Mouse (Mus musculus) midbrain, embryonic 10.5 days (tissue): ENCODE measurements around the gene 2510009E07Rik. TPM values are rescaled to one million over a fixed set of nuclear protein-coding genes. Genes with fewer than 3 reads are reported as not detected.

Experiments used
- DNase-seq: peaks from one replicate; pipeline ENCODE4 v3.0.0-alpha.2; 2017; ENCODE audit warnings: low spot score
- H3K27ac ChIP-seq: fragments of 300-500 bp; sonication (generic); replicated peaks from 2 replicates; pipeline ENCODE4 v1.5.1; 2016; ENCODE audit warnings: mild to moderate bottlenecking
- H3K27me3 ChIP-seq: fragments of 300-500 bp; sonication (generic); 2 replicates; pipeline ENCODE4 v1.6.1; 2016; ENCODE audit warnings: low read depth, mild to moderate bottlenecking; ENCODE audit not compliant: poor library complexity, severe bottlenecking
- H3K36me3 ChIP-seq: fragments of 300-500 bp; sonication (generic); 2 replicates; pipeline ENCODE4 v1.6.1; 2016; ENCODE audit warnings: mild to moderate bottlenecking, moderate library complexity
- H3K4me1 ChIP-seq: fragments of 300-500 bp; sonication (generic); 2 replicates; pipeline ENCODE4 v1.6.1; 2016
- H3K4me3 ChIP-seq: fragments of 300-500 bp; sonication (generic); 2 replicates; pipeline ENCODE4 v1.5.1; 2016; ENCODE audit warnings: mild to moderate bottlenecking, moderate library complexity
- H3K9me3 ChIP-seq: fragments of 300-500 bp; sonication (generic); replicated peaks from 2 replicates; pipeline ENCODE4 v1.6.1; 2016; ENCODE audit warnings: mild to moderate bottlenecking
- WGBS: fragments of 180-500 bp; shearing (Covaris S2); methylation state at CpG from one replicate; pipeline ENCODE4 v1.1.7; 2016; 5-methylcytosine and 5-hydroxymethylcytosine counted together
- polyA plus RNA-seq: library from polyadenylated mRNA; unstranded; fragments of >200 nt; fragmentation: Nextera tagmentation; extraction: Ambion mirVana; gene quantifications from 2 replicates; pipeline ENCODE4 v1.2.1, GENCODE M21; 2016

2510009E07Rik gene
- polyA plus RNA-seq, 1 experiment from 2014 or later, result 81.7 TPM

DNA sequence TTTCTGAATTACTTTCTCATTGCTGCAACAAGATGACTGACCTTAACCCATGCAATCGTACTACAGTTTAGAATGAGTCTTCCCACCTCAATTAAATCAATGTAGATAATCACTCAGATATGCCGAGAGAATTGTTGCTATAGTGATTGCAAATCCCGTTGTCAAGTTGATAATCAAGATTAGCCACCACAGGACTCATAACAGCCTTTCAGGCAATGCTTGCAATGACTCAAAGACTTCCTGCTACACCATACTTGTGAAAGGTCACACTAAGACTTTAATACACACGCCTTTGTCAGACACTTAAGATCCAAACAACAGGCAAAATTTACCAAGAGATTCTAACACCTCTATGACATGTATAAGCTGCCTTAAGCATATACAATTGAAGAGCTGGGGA is 22.6 kb downstream of the 2510009E07Rik start:
- H3K4me3 ChIP-seq, result no peak overlapping the region
- H3K36me3 ChIP-seq, result peaks cover 49% of the 10 kb centered on the region
- peaks cover 8% of the 10 kb centered on the region for H3K4me1 ChIP-seq
- no peak overlapping the region for H3K27ac ChIP-seq
- no peaks in the 10 kb centered on the region for H3K27me3 ChIP-seq
- WGBS, result 88% methylated on average over 4 of the region's 4 CpGs
- no peaks in the 10 kb centered on the region; the same call in 1 of the 2 replicates for H3K9me3 ChIP-seq
- DNase-seq, result no peak

DNA sequence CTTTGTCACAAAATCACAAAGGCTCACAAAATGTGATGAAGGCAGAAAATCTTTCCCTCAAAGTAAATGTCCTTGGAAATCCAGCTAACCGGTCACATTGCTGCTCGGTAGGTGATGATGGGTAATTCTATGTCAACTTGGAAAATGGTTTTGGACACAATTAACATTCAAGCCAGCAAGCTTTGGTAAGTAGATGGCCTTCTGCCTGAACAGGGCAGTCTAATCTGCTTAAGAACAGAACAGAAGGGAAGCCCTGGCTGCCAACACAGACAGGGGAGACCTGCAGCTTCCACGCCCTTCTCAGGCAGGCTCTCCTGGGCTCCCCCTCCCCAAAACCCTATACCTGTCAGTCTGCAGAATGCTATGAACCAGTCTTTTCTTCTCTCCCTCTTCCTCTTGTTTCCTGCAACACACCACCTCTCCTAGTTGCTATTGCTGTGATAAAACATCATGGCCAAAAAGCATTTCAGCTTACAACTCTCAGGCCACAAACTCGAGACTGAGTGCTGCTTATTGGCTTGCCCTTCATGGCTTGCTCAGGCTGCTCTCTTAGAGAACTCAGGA is 29.0 kb downstream of the 2510009E07Rik start:
- peak overlapping the region; percentile 86 for H3K27ac ChIP-seq
- DNase-seq, result peak; percentile 53
- no peaks in the 10 kb centered on the region for H3K27me3 ChIP-seq
- peaks cover 28% of the 10 kb centered on the region for H3K36me3 ChIP-seq
- H3K4me3 ChIP-seq, result peak overlapping the region; percentile 34; the same call in 1 of the 2 replicates
- H3K4me1 ChIP-seq, result peaks cover 54% of the 10 kb centered on the region
- WGBS, result 8% methylated on average over 4 of the region's 4 CpGs
- no peaks in the 10 kb centered on the region; the same call in 1 of the 2 replicates for H3K9me3 ChIP-seq

DNA sequence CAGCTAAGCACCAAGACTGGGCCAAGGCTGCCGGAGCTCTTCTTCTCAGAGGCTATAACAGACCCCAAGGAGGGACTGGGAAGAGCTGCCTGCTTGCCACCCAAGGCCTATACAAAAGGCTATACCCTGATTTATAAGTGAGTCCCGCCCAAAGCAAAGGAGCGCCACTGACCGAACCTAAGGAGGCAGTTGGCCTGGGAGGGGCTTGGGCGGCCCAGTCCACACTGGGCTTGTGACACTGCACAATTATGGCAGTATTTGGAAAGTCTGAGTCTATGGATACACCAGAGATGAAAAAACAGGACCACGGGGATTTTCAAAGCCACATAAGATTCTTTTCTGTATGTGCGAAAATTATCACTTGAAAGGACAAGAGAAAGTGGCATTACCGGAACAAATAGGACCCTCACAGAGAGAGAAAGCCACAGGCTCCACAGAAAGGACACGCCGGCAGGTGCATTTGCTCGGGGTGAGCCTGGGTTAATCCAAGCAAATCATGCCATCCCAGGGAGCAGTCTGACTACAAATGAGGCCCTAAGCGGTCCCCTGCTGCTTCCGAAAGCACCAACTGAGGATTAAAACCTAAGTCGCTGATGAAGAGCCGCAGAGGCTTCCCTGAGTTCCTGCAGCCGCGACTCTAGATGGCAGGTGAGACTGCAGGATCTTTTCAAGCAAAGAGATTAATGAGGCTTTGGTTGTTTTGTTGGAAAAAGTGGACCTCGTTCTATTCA is 29.7 kb downstream of the 2510009E07Rik start:
- WGBS, result 1% methylated on average over 18 of the region's 18 CpGs
- H3K4me1 ChIP-seq, result peaks cover 61% of the 10 kb centered on the region
- H3K9me3 ChIP-seq, result no peaks in the 10 kb centered on the region; the same call in 1 of the 2 replicates
- no peaks in the 10 kb centered on the region for H3K27me3 ChIP-seq
- peak overlapping the region; percentile 86 for H3K27ac ChIP-seq
- H3K36me3 ChIP-seq, result peaks cover 35% of the 10 kb centered on the region
- H3K4me3 ChIP-seq, result peak overlapping the region; percentile 34
- DNase-seq, result peak; percentile 81

DNA sequence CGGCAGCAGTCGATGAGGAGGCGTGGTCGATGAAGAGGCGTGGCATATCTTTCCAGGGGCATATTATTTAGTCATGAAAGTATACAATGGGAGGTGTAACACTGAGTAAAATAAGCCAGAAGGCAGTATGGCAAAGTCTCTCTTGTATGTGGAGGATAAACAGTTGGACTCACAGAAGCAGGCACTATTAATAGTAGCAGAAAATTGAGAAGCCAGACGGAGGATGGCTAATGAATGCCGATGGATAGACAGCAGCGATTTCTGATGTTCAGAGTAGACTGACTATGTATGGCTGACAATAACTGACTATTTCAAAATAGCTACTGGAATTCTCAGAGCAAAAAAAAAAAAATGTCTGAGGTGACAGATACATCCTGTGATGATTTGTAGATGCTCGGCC is 38.5 kb downstream of the 2510009E07Rik start:
- 92% methylated on average over 9 of the region's 9 CpGs for WGBS
- peak overlapping the region; percentile 72 for H3K27ac ChIP-seq
- no peak overlapping the region for H3K4me3 ChIP-seq
- H3K4me1 ChIP-seq, result peaks cover 29% of the 10 kb centered on the region
- peaks cover 79% of the 10 kb centered on the region for H3K36me3 ChIP-seq
- no peak for DNase-seq
- H3K9me3 ChIP-seq, result peaks cover 7% of the 10 kb centered on the region; the same call in 1 of the 2 replicates
- H3K27me3 ChIP-seq, result no peaks in the 10 kb centered on the region

DNA sequence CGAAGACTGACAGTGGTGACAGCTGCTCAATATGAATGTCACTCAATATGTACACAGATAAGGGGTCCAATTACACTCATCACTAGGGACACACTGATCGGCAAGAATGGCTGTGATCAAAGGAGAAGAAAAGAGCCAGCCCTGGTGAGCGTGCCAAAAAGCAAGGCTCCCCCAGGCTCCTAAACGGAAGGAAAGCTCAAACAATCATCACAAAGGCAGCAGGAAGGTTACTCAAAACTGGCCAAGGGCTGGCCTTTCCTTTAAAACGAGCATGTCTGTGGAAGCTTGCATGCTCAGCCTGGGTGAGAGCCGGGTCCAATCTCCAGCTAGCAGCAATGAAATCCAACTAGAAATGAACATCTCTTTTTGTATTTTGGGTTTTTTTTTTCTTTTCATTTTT is 39.2 kb downstream of the 2510009E07Rik start:
- no peaks in the 10 kb centered on the region for H3K27me3 ChIP-seq
- H3K4me1 ChIP-seq, result peaks cover 22% of the 10 kb centered on the region
- WGBS, result 50% methylated on average over 6 of the region's 6 CpGs
- peak overlapping the region; percentile 72 for H3K27ac ChIP-seq
- peaks cover 81% of the 10 kb centered on the region for H3K36me3 ChIP-seq
- H3K4me3 ChIP-seq, result no peak overlapping the region
- no peak for DNase-seq
- peaks cover 7% of the 10 kb centered on the region; the same call in 1 of the 2 replicates for H3K9me3 ChIP-seq

DNA sequence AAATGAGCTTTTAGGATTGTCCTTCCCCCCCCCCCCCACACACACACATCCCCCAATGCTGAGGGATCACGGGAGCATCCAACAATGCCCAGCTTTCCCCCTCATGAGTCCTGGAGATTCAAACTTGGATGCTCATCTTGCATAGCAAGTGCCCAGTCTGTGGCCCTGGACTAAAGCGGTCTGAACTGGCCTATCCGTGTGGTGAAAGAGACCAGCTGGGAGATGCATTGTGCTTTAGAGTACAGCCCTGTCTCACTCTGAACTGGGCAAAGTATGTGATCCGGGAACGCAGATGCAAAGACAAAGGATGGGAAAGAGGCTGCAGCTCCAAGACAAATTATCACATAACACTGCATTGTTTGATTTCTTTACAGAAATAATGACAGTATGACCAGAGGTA is 40.1 kb downstream of the 2510009E07Rik start:
- Histone ChIP-seq H3K27ac (peak overlapping the region; percentile 72; the same call in 1 of the 2 replicates), H3K27me3 (no peaks in the 10 kb centered on the region), H3K4me1 (peaks cover 18% of the 10 kb centered on the region), H3K9me3 (peaks cover 4% of the 10 kb centered on the region; the same call in 1 of the 2 replicates), H3K4me3 (no peak overlapping the region), H3K36me3 (peaks cover 79% of the 10 kb centered on the region)
- no peak for DNase-seq
- WGBS, result 79% methylated on average over 5 of the region's 5 CpGs

DNA sequence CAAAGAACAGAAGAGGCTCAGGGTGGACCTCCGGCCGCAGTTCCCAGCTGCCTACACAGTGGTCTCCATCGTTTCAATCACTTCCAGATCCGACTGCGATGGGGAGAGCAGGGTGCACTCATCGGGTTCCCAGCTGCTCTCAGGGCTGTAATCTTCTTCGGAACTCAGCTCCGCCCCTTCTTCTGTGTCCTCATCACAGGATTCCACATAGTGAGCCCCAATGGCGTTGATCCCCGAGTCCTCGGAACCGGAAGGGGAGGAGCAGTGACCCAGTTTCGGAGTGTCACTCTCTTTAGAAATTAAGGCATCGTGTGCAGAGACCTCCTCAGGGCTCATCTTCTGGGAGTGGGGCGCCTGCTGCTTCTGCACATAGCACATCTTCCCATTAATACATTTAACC is 41.3 kb downstream of the 2510009E07Rik start:
- H3K27ac ChIP-seq, result peak overlapping the region; percentile 50; the same call in 1 of the 2 replicates
- 82% methylated on average over 15 of the region's 15 CpGs for WGBS
- peaks cover 80% of the 10 kb centered on the region for H3K36me3 ChIP-seq

DNA sequence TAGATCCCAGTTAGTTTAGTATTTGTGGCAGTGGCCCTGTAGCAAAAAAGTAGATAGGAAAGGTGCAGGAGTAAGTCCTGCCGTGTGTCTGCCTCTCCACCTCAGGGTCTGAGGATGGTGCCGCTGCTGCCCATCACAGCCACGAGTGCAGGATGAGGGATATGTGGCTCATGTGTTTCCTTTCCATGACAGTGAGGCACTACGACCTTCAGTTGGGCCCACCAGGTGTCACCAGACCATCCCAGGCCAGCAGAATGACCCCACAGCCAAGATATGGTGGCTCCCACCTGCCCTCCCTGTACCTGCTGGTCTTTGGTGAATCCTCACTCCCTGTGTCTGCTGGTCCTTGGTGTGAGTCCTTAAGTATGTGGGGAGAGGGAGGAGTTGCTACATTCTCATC is 43.3 kb downstream of the 2510009E07Rik start:
- H3K27me3 ChIP-seq, result no peaks in the 10 kb centered on the region
- 80% methylated on average over 4 of the region's 4 CpGs for WGBS
- peaks cover 79% of the 10 kb centered on the region for H3K36me3 ChIP-seq
- peaks cover 22% of the 10 kb centered on the region for H3K4me1 ChIP-seq
- H3K27ac ChIP-seq, result peak overlapping the region; percentile 19; the same call in 1 of the 2 replicates
- no peak overlapping the region for H3K4me3 ChIP-seq
- no peak for DNase-seq
- no peaks in the 10 kb centered on the region for H3K9me3 ChIP-seq

More for the DNA sequence above, 41.3 kb downstream of the 2510009E07Rik start:
- Histone ChIP-seq H3K27me3 (no peaks in the 10 kb centered on the region), H3K9me3 (no peaks in the 10 kb centered on the region; the same call in 1 of the 2 replicates), H3K4me1 (peaks cover 18% of the 10 kb centered on the region), H3K4me3 (no peak overlapping the region)
- DNase-seq, result no peak

DNA sequence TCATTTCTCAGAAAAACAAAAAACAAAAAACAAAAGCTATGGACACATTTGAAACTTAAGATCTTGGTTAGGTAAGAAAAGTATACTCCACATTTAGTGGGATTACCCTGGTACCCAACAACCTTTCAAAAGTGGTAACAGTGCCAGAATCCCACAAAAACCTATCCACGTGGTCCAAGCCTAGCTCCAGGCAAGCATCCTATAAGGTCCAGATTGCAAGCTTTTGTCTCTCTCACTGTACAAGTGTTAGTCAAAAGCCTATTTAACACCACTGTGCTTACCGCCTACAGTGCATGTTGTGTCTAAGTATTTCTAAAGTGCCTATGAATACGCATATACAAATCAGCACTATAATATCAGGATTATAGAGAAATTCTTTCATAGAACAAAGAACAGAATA is 44.2 kb downstream of the 2510009E07Rik start:
- H3K27me3 ChIP-seq, result no peaks in the 10 kb centered on the region
- H3K36me3 ChIP-seq, result peaks cover 80% of the 10 kb centered on the region
- no peak overlapping the region for H3K27ac ChIP-seq
- DNase-seq, result no peak
- no peak overlapping the region for H3K4me3 ChIP-seq
- peaks cover 25% of the 10 kb centered on the region for H3K4me1 ChIP-seq
- no peaks in the 10 kb centered on the region for H3K9me3 ChIP-seq
- 89% methylated on average over 3 of the region's 3 CpGs for WGBS

DNA sequence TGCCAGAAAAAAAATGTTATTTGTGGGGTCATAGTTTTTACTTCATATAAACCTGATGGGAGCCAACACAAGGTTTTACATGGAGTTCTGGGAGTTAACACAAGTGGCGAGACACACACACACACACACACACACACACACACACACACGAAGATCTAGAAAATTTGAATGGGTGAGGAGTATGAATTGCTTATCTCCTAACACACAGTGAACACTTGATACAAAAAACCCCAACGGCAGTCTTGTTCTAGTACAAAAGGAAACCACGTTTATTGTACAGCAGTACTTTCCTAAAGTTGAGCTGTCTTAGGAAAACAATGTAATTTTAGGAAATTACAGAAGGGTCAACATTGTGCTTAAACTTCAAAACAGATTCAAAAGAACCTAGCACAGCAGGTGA is 45.7 kb downstream of the 2510009E07Rik start:
- H3K9me3 ChIP-seq, result no peaks in the 10 kb centered on the region
- H3K27ac ChIP-seq, result no peak overlapping the region
- 85% methylated on average over 4 of the region's 4 CpGs for WGBS
- H3K27me3 ChIP-seq, result no peaks in the 10 kb centered on the region
- H3K4me1 ChIP-seq, result peaks cover 28% of the 10 kb centered on the region
- no peak for DNase-seq
- H3K36me3 ChIP-seq, result peaks cover 74% of the 10 kb centered on the region
- H3K4me3 ChIP-seq, result no peak overlapping the region

DNA sequence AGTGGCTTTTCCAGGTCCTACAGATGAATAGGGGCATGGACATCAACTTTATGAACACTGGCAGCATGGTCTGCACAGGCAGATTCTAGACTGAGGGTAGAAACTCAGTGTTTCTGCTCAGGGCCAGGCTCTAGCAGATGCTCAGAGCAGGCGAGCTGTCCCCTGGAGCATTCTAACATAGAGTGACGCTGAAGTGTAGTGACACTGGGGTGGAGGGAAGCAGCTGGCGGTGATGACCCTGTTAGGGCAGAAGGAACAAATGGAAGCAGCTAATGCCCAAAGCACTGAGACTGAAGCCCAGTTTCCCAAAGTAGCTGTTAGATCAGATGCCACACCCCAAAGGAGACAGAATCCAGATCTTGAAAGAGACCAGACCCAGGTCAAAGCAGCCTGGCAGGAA is 48.0 kb downstream of the 2510009E07Rik start:
- whole genome bisulfite sequencing, result 86% methylated on average over 3 of the region's 3 CpGs
- Histone ChIP-seq H3K4me3 (no peak overlapping the region), H3K9me3 (no peaks in the 10 kb centered on the region), H3K4me1 (peaks cover 29% of the 10 kb centered on the region), H3K36me3 (peaks cover 56% of the 10 kb centered on the region), H3K27me3 (no peaks in the 10 kb centered on the region), H3K27ac (peak overlapping the region; percentile 62)
- no peak for DNase-seq

DNA sequence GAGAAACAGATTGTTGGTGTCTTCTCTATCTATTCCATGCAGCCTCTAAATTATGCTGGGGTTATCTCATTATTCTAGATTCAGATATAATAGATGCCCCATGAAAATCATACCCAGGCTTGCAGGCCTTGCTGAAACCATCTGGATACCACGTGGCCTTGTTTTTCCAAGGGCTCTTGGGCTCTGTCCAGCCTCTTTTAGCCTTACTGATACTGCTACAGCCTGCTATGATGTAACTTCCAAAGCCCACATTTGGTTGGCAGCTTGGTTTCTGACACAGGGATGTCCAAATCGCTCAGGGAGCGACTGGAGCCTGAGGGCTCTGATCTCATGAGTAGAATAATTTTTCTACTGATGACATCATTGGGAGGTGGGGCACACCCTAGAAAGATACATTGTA is 48.5 kb downstream of the 2510009E07Rik start:
- WGBS, result 90% methylated on average over 3 of the region's 3 CpGs

DNA sequence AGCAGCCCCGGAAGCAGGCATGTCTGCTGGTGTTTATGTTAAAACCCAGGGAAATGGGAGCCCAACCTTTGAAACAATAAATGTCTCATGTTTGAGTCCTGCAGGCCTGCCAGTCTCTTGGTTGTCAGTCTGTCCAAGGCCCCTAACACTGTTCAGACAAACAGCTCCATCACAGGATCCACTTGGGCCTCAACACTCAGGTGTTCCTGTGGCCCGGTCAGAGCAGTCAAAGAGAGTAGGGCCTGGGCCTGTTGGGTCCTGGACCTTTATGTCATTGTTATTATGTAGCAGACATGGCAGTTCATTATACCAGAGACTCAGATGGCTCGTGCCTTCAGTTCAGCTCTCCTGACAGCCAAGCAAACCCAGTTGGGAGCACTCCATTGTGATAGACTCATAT is 49.9 kb downstream of the 2510009E07Rik start:
- WGBS, result 79% methylated on average over 3 of the region's 3 CpGs
- Histone ChIP-seq H3K4me3 (no peak overlapping the region), H3K9me3 (no peaks in the 10 kb centered on the region), H3K27ac (peak overlapping the region; percentile 81), H3K4me1 (peaks cover 29% of the 10 kb centered on the region), H3K27me3 (no peaks in the 10 kb centered on the region), H3K36me3 (peaks cover 38% of the 10 kb centered on the region)
- DNase-seq, result no peak

More for the DNA sequence above, 48.5 kb downstream of the 2510009E07Rik start:
- Histone ChIP-seq H3K27ac (peak overlapping the region; percentile 62; the same call in 1 of the 2 replicates), H3K9me3 (no peaks in the 10 kb centered on the region), H3K4me1 (peaks cover 29% of the 10 kb centered on the region), H3K4me3 (no peak overlapping the region), H3K36me3 (peaks cover 50% of the 10 kb centered on the region), H3K27me3 (no peaks in the 10 kb centered on the region)
- no peak for DNase-seq
